Mouse (Mus musculus) monocyte, adult 5-6 weeks (primary cell): ENCODE data around the gene Patz1. TPM values are rescaled to one million over a fixed set of nuclear protein-coding genes. Genes with fewer than 3 reads are reported as not detected.

Experiments
- ATAC-seq: fragments of 153-309, 156-312 bp; replicated peaks from 2 replicates; pipeline ENCODE4 v1.8.0; 2017; ENCODE audit warnings: mild to moderate bottlenecking; ENCODE audit not compliant: low TSS enrichment, insufficient number of reproducible peaks, severe bottlenecking, poor library complexity, low FRiP score
- total RNA-seq: library from RNA; stranded (forward); fragments of 200-1000, 200-491, 200-594 nt; gene quantifications from 3 replicates; pipeline ENCODE4 v1.2.3, GENCODE M21; 2017

Gene Patz1
- total RNA-seq, 1 experiment from 2014 or later, result 14.9 TPM

- ATAC-seq, result no peak
Measured at GRCm38 (mm10) chr11:3344916-3345315, 56.2 kb downstream of the Patz1 start.

- ATAC-seq, result no peak
Measured at GRCm38 (mm10) chr11:3346351-3346750, 57.7 kb downstream of the Patz1 start.

GRCm38 (mm10) chr11:3347091-3347834 lies 58.6 kb downstream of the Patz1 start:
- ATAC-seq, result peak; percentile 70

GRCm38 (mm10) chr11:3347835-3348195 lies 59.1 kb downstream of the Patz1 start:
- ATAC-seq, result no peak

- no peak for ATAC-seq
Measured at GRCm38 (mm10) chr11:3348576-3349342, 60.1 kb downstream of the Patz1 start.

GRCm38 (mm10) chr11:3349343-3349695 lies 60.6 kb downstream of the Patz1 start:
- ATAC-seq, result no peak

GRCm38 (mm10) chr11:3352131-3352530 lies 63.5 kb downstream of the Patz1 start:
- ATAC-seq, result no peak

- ATAC-seq, result no peak
Measured at GRCm38 (mm10) chr11:3352990-3353585, 64.4 kb downstream of the Patz1 start.

Other genes with a start within 250 kb of the Patz1 start
- gene Sfi1, start 95.4 kb upstream of the Patz1 start, total RNA-seq, result 30.9 to 63.3 TPM (median 32.0 TPM) in 3 replicates
- 63.9 to 84.5 TPM (median 83.3 TPM) in 3 replicates for gene Eif4enif1, start 86.5 kb upstream of the Patz1 start, total RNA-seq
- gene Drg1, start 22.5 kb upstream of the Patz1 start, total RNA-seq, result 165 to 210 TPM (median 199 TPM) in 3 replicates
- 17.3 to 18.3 TPM (median 18.0 TPM) in 3 replicates for gene Pik3ip1, start 41.5 kb downstream of the Patz1 start, total RNA-seq
- gene Limk2, start 120.3 kb downstream of the Patz1 start, total RNA-seq, result 19.9 to 43.2 TPM (median 21.4 TPM) in 3 replicates
- gene Rnf185, start 163.5 kb downstream of the Patz1 start, total RNA-seq, result 14.4 to 15.7 TPM (median 14.5 TPM) in 3 replicates
- gene Pla2g3, start 199.4 kb downstream of the Patz1 start, total RNA-seq, result 0.29 to 3.8 TPM in 2 of 3 replicates, not detected in the other
- gene Inpp5j, start 215.9 kb downstream of the Patz1 start, total RNA-seq, result 0.68 to 5.5 TPM (median 2.3 TPM) in 3 replicates
- 3.0 to 22.8 TPM (median 7.5 TPM) in 3 replicates for gene Selenom, start 225.8 kb downstream of the Patz1 start, total RNA-seq